Mouse (Mus musculus) liver, adult 2 months (tissue): Measurements from ENCODE around the gene Hoxa4.

Experiments used
- CTCF ChIP-seq: fragments of 200-500 bp; IDR thresholded peaks from 2 replicates; pipeline ENCODE4 v1.5.1; 2011; ENCODE audit warnings: low read depth, low read length, control low read depth
- POLR2A ChIP-seq: fragments of 200-500 bp; IDR thresholded peaks from 2 replicates; pipeline ENCODE4 v1.6.1; 2011; ENCODE audit warnings: low read length, control low read depth; ENCODE audit not compliant: insufficient read depth; ENCODE audit errors: extremely low read depth

DNA sequence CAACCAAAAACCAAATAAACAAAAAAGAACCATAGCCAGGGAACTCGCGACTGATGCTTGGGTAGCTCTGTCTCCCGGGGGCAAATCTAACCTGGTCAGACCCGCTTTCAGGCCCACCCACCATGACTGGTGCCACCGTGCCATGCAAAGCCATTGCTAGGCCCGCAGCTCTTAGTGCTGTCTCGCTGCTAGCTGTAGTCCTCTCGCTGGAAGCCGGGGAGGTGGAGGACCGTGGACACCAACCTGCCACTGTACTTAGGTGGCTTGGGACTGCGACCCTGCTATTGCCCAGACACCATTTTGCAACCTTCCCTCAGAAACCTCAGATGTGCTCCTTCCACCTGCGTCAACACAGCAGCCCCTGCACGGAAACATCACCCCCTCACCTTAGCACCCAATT, 20.4 kb upstream of the Hoxa4 start:
- no peak for TF ChIP-seq CTCF
- TF ChIP-seq POLR2A, result no peak
